Mouse (Mus musculus): ENCODE data around the gene Smg8. TPM values are rescaled to one million over a fixed set of nuclear protein-coding genes. Genes with fewer than 3 reads are reported as not detected.

The Smg8 gene
- 10 to 100 TPM; 16.3 to 16.5 TPM for total RNA-seq (2021)
- long read RNA-seq, experiment 1, transcript Smg8-201 (4 exons, 3,218 nt), result major isoform, 18 of 19 reads
- long read RNA-seq, experiment 1, partial matches to known transcripts, result 1 of 19 reads
- long read RNA-seq, experiment 1, other reads (novel, unspliced or antisense), result 0 of 19 reads
- long read RNA-seq, experiment 2, transcript Smg8-201 (4 exons, 3,218 nt), result major isoform, 5 of 6 reads
- long read RNA-seq, experiment 2, partial matches to known transcripts, result 1 of 6 reads
- long read RNA-seq, experiment 2, other reads (novel, unspliced or antisense), result 0 of 6 reads

DNA sequence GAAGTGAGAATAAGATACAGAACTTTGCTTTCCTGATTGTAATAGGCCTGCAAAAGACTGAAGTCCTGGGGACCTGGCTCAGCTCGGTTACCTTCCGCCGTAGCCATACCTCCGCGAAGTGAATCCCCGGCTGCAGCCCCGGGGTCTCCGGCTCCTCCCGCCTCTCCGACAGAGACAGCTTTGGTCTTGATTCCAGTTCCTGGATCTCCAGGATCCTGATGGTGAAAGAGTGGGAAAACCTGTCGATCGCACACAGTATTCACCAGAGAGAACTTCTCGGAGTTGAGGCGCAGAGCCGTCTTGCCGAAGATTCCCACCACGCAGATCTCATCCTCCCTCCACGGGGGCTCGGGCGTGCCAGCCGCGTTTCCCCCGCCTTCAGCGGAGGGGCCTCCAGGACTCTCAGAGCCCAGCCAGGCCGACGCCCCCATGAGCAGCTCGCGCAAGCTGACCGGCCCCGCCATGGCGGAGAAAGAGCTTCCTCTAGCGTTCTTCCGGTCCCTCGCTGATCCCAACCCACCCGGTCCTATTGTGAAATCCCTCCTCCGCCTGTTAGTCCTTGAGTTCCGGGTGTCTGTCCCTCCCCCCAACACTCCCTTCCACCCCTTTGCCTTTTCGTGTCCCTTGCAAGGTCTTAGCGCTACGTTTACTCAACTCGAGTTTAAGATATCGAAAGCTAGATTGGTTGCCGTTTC is at the start of gene Smg8:
TSS of gene Smg8 (minus strand) at position 485 of the 695 bp plus-strand sequence.
- peak within 1 kb of the TSS; percentile 76 for H3K4me3 ChIP-seq
- TF ChIP-seq CTCF (IDR thresholded peaks at IDR 0.05), result no peak
- peak within 1 kb of the TSS; percentile 71 for H3K27ac ChIP-seq
- intact Hi-C loops (cut with DNase I), result loop anchor here (2.0 kb wide), 1 partner anchor 22 kb away; the partner anchor contains the start of genes Prr11 and Ska2
- DNase-seq (ENCODE audit: extremely low spot score in 1 of 2, low spot score in 2 of 2), result peak; percentile 78 to 79

- H3K27ac ChIP-seq, result no peak overlapping the region
- intact Hi-C loops (cut with DNase I), result no loop called here
- TF ChIP-seq CTCF (IDR thresholded peaks at IDR 0.05), result no peak
- H3K4me3 ChIP-seq, result no peak overlapping the region
- no peak for DNase-seq (ENCODE audit: extremely low spot score in 1 of 2, low spot score in 2 of 2)
These were observed 49.7 kb upstream of the Smg8 start for GRCm38 (mm10) chr11:87136233-87136632.

DNA sequence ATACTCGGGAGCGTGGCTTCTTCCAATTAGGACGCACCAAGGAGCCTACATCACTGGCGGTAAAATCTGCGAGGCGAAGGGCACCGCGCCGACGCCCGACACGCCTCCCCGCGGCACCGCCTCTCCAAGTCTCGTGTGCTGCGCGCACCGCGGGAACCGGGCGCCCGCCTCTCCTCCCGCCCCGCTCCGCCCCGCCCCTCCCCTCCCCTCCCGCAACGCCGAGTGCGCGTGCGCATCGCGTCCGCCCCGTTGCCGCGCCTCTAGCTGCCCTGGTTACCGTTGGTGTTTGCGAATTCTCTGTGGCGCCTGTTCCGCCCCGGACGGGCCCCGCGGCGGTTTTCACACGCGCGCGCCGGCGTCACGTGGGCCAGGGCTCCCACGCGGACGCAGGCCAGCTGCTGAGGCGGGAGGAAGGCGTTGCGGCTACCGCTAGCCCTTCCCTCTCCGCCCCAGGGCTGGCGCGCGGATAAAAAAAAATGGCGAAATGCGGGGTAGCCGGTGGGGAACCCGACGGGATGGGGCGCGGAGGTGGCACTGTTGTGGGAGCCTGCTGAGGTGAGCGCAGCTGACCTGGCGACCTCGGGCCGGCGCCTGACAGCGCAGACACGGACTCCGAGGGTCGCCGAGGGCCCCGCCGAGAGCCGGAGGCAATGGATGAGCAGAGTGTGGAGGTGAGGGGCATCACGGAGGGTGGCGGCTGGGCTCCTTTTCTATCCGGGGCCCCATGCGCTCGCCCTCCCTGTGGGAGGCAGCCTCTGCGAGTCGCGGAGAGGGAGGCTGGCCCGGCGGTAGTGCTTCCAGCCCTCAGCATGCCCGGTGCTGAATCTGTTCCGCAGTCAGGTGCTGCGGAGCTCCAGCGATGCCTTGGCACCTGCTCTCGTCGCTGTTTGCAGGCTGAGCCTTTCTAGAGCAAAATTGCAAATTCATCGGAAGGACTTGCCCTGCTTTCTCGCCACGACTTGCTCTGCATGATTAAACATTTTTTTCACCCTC is 40.5 kb upstream of the Smg8 start, which contains the start of gene Trim37:
TSS of gene Trim37 (plus strand) at position 254 of the 993 bp plus-strand sequence.
- intact Hi-C loops (cut with DNase I), result loop anchor here (2.0 kb wide), 1 partner anchor 16 kb away; no protein-coding TSS in a partner anchor
- Histone ChIP-seq H3K4me3 (peak within 1 kb of the TSS; percentile 83), H3K27ac (peak within 1 kb of the TSS; percentile 95)
- no peak for TF ChIP-seq CTCF (IDR thresholded peaks at IDR 0.05)
- DNase-seq (ENCODE audit: extremely low spot score in 1 of 2, low spot score in 2 of 2), result peak; percentile 91 to 93

DNA sequence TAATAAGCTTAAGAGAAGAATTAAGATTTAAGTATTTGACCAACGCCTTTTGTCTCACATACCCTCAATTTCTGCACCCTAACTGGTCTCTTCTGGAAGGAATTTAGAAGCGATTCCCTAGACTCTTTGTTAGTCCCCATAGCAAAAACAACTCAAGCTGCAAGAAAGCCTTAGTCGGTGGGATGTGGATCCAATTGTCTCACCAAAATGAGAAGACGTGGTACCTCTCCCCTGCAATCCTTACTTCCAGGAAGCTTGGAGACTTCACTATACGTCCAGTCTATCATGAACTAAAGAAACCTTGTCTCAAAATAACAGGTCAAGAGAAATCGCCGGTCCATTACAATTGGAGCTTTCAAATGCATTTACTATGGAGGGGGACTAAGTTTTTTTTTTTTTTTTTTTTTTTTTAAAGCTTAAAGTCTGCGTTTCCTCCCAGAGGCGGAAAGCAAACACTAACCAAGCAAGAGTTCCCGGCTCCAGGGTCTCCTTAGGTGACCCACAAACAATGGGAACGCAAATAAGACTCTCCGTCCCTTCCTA is 39.8 kb upstream of the Smg8 start:
- peak overlapping the region; percentile 83 for H3K4me3 ChIP-seq
- no peak for TF ChIP-seq CTCF (IDR thresholded peaks at IDR 0.05)
- no peak for DNase-seq (ENCODE audit: extremely low spot score in 1 of 2, low spot score in 2 of 2)
- intact Hi-C loops (cut with DNase I), result loop anchor here (2.0 kb wide), 1 partner anchor 16 kb away; no protein-coding TSS in a partner anchor
- H3K27ac ChIP-seq, result peak overlapping the region; percentile 38; the same call in 1 of the 2 replicates

DNA sequence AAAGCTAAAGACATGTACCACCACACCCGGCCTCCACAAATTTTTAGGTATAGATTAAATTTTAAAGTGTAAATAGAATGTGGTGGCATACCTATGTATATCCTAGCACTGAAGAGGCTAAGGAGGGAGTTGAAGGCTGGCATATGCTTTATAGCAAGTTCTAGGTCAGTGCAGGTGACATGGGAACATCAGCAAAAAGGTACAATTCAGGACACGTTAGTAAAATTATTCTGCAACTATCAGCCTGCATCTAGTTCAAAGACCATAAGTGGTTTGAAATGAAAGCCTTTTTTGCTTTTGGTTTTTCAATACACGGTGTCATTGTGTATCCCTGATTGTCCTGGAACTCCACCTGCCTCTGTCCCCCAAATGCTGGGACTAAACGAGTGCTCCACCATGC is 39.0 kb upstream of the Smg8 start:
- no peak for TF ChIP-seq CTCF (IDR thresholded peaks at IDR 0.05)
- no peak for DNase-seq (ENCODE audit: extremely low spot score in 1 of 2, low spot score in 2 of 2)
- Histone ChIP-seq H3K27ac (no peak overlapping the region), H3K4me3 (no peak overlapping the region)
- intact Hi-C loops (cut with DNase I), result no loop called here

DNA sequence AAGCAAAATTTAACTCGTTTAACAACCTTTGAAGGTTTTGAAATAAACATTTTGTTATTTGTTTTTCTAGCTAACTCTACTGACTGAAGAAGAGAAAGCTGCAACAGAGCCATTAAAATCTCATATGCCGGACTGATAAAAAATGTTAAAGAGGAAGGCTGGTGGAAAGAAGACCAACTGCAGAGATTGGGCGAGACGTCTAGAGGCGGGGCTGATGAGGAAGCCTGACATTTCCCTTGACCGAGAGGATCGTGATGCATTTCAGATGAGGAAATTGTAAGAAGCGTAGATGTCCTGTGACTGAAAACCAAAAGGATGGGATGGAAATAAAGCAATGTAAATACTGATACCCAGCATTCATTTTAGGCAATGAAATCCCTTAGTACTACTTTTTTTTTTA is 35.3 kb upstream of the Smg8 start:
- intact Hi-C loops (cut with DNase I), result no loop called here
- Histone ChIP-seq H3K4me3 (no peak overlapping the region), H3K27ac (no peak overlapping the region)
- TF ChIP-seq CTCF (IDR thresholded peaks at IDR 0.05), result no peak
- DNase-seq (ENCODE audit: extremely low spot score in 1 of 2, low spot score in 2 of 2), result no peak

- no peak for DNase-seq (ENCODE audit: extremely low spot score in 1 of 2, low spot score in 2 of 2)
- Histone ChIP-seq H3K4me3 (peak overlapping the region; percentile 68), H3K27ac (no peak overlapping the region)
- intact Hi-C loops (cut with DNase I), result loop anchor here (2.0 kb wide), 1 partner anchor 16 kb away; the partner anchor contains the start of gene Trim37
- TF ChIP-seq CTCF (IDR thresholded peaks at IDR 0.05), result no peak
These were observed 23.8 kb upstream of the Smg8 start for GRCm38 (mm10) chr11:87110172-87110909.

GRCm38 (mm10) chr11:87109519-87110171 is 23.1 kb upstream of the Smg8 start:
- peak; percentile 20 for DNase-seq (ENCODE audit: extremely low spot score in 1 of 2, low spot score in 2 of 2)
- intact Hi-C loops (cut with DNase I), result loop anchor here (2.0 kb wide), 3 partner anchors 17 to 35 kb away; partner anchors contain the start of genes Gdpd1, Smg8 and Trim37
- peak overlapping the region; percentile 68 for H3K4me3 ChIP-seq
- no peak for TF ChIP-seq CTCF (IDR thresholded peaks at IDR 0.05)
- H3K27ac ChIP-seq, result peak overlapping the region; percentile 92

DNA sequence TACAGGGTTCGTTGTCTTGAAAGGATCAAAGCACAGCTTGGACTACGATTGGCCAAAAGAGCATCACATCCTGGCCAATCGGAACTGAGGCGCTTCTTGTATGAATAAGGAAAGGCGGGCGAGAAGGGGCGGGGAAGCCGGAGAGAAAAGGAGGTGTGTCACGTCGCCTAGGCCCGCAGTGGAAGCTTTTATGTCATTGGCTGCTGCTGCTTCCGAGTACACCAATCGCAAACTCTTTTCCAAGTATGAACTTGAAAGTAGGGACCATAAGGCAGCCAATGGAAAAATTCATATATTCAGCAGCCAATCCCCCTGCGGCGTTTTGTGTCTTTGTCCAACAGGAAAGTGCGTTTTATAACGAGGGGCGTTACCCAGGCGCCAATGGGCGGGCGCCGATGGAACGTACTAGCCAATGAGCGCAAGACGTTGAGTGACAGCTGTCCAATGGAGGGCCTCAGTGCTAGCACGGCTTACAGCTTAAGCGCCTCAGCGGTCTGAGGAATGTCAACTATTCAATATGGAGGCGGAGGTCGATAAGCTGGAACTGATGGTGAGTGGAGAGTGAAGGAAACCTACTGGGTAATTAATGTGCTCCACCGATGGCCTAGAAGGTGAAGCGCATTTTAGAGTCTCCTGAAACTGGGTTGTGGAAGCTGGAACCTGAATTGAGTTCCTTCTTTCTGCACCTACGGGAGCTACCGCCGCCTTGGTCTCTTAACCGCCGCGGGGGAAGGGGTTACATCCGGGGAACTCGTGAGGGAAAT is 22.4 kb upstream of the Smg8 start, which contains the start of gene Ska2:
TSS of gene Ska2 (plus strand) at position 480 of the 764 bp plus-strand sequence.
- intact Hi-C loops (cut with DNase I), result loop anchor here (2.0 kb wide), 2 partner anchors 22 to 34 kb away; partner anchors contain the start of genes Gdpd1 and Smg8
- no peak for TF ChIP-seq CTCF (IDR thresholded peaks at IDR 0.05)
- peak; percentile 91 to 97 for DNase-seq (ENCODE audit: extremely low spot score in 1 of 2, low spot score in 2 of 2)
- H3K4me3 ChIP-seq, result peak within 1 kb of the TSS; percentile 68
- peak within 1 kb of the TSS; percentile 92 for H3K27ac ChIP-seq

Data from left cerebral cortex, adult 2 months (tissue).